Mouse (Mus musculus): ENCODE data around the gene Zhx3. TPM values are rescaled to one million over a fixed set of nuclear protein-coding genes. Genes with fewer than 3 reads are reported as not detected.

The Zhx3 gene
- polyA plus RNA-seq, 1 experiment from 2014 or later = 20.6 TPM

- H3K27me3 ChIP-seq = no peaks in the 10 kb centered on the region
- no peak overlapping the region for H3K9ac ChIP-seq
- no peak overlapping the region for H3K4me2 ChIP-seq
- H3K36me3 ChIP-seq = peaks cover 4% of the 10 kb centered on the region; the same call in 1 of the 2 replicates
- WGBS = 96% methylated on average over 2 of the region's 2 CpGs
- H3K4me3 ChIP-seq = no peak overlapping the region
- 0 out of 2 replicates have a peak, but pooled peaks cover 3% of the 10 kb centered on the region for H3K4me1 ChIP-seq (replicated peaks)
- no peaks in the 10 kb centered on the region for H3K9me3 ChIP-seq
- no peak for ATAC-seq (ENCODE audit: low FRiP score, low read depth)
- H3K27ac ChIP-seq (replicated peaks) = no peak overlapping the region
Measured at GRCm38 (mm10) chr2:160768997-160769396, 103.8 kb downstream of the Zhx3 start.

- 79% methylated on average over 4 of the region's 4 CpGs for WGBS
- Histone ChIP-seq H3K4me2 (no peak overlapping the region), H3K4me1 (replicated peaks) (0 out of 2 replicates have a peak, but pooled peaks cover 3% of the 10 kb centered on the region), H3K9me3 (no peaks in the 10 kb centered on the region), H3K27me3 (no peaks in the 10 kb centered on the region), H3K4me3 (no peak overlapping the region), H3K9ac (no peak overlapping the region), H3K27ac (replicated peaks) (no peak overlapping the region), H3K36me3 (peaks cover 4% of the 10 kb centered on the region; the same call in 1 of the 2 replicates)
- no peak for ATAC-seq (ENCODE audit: low FRiP score, low read depth)
Measured at GRCm38 (mm10) chr2:160768097-160768695, 104.6 kb downstream of the Zhx3 start.

GRCm38 (mm10) chr2:160767201-160767600 lies 105.6 kb downstream of the Zhx3 start:
- H3K27me3 ChIP-seq = no peaks in the 10 kb centered on the region
- 95% methylated on average over 2 of the region's 2 CpGs for WGBS
- no peak for ATAC-seq (ENCODE audit: low FRiP score, low read depth)
- H3K4me2 ChIP-seq = no peak overlapping the region
- no peak overlapping the region for H3K9ac ChIP-seq
- peaks cover 14% of the 10 kb centered on the region for H3K36me3 ChIP-seq
- H3K9me3 ChIP-seq = no peaks in the 10 kb centered on the region
- no peak overlapping the region for H3K27ac ChIP-seq (replicated peaks)
- 0 out of 2 replicates have a peak, but pooled peaks cover 3% of the 10 kb centered on the region for H3K4me1 ChIP-seq (replicated peaks)
- H3K4me3 ChIP-seq = no peak overlapping the region

- H3K4me3 ChIP-seq = no peak overlapping the region
- no peak for ATAC-seq (ENCODE audit: low FRiP score, low read depth)
- no peaks in the 10 kb centered on the region for H3K27me3 ChIP-seq
- H3K27ac ChIP-seq (replicated peaks) = 0 out of 2 replicates have a peak overlapping the region, but pooled peaks have one; percentile 30
- H3K9me3 ChIP-seq = no peaks in the 10 kb centered on the region
- no peak overlapping the region for H3K4me2 ChIP-seq
- no peak overlapping the region for H3K9ac ChIP-seq
- 0 out of 2 replicates have a peak, but pooled peaks cover 3% of the 10 kb centered on the region for H3K4me1 ChIP-seq (replicated peaks)
- peaks cover 22% of the 10 kb centered on the region for H3K36me3 ChIP-seq
- 67% methylated on average over 5 of the region's 5 CpGs for WGBS
Measured at GRCm38 (mm10) chr2:160766371-160766771, 106.4 kb downstream of the Zhx3 start.

- Histone ChIP-seq H3K4me2 (no peak overlapping the region), H3K27ac (replicated peaks) (no peak overlapping the region), H3K36me3 (peaks cover 33% of the 10 kb centered on the region), H3K27me3 (no peaks in the 10 kb centered on the region), H3K9ac (no peak overlapping the region), H3K9me3 (no peaks in the 10 kb centered on the region), H3K4me3 (no peak overlapping the region), H3K4me1 (replicated peaks) (0 out of 2 replicates have a peak, but pooled peaks cover 3% of the 10 kb centered on the region)
- WGBS = 81% methylated on average over 3 of the region's 3 CpGs
- ATAC-seq (ENCODE audit: low FRiP score, low read depth) = no peak
Measured at GRCm38 (mm10) chr2:160765096-160765495, 107.7 kb downstream of the Zhx3 start.

- no peaks in the 10 kb centered on the region for H3K9me3 ChIP-seq
- WGBS = 93% methylated on average over 2 of the region's 2 CpGs
- H3K27me3 ChIP-seq = no peaks in the 10 kb centered on the region
- H3K36me3 ChIP-seq = peaks cover 40% of the 10 kb centered on the region
- H3K4me1 ChIP-seq (replicated peaks) = 0 out of 2 replicates have a peak, but pooled peaks cover 3% of the 10 kb centered on the region
- no peak overlapping the region for H3K4me3 ChIP-seq
- no peak overlapping the region for H3K27ac ChIP-seq (replicated peaks)
- H3K9ac ChIP-seq = no peak overlapping the region
- no peak overlapping the region for H3K4me2 ChIP-seq
- no peak for ATAC-seq (ENCODE audit: low FRiP score, low read depth)
Measured at GRCm38 (mm10) chr2:160764386-160764785, 108.4 kb downstream of the Zhx3 start.

- Histone ChIP-seq H3K36me3 (peaks cover 46% of the 10 kb centered on the region), H3K27me3 (no peaks in the 10 kb centered on the region), H3K4me3 (no peak overlapping the region), H3K4me1 (replicated peaks) (0 out of 2 replicates have a peak, but pooled peaks cover 3% of the 10 kb centered on the region), H3K4me2 (no peak overlapping the region), H3K27ac (replicated peaks) (no peak overlapping the region), H3K9me3 (no peaks in the 10 kb centered on the region), H3K9ac (no peak overlapping the region)
- 95% methylated on average over 3 of the region's 3 CpGs for WGBS
- ATAC-seq (ENCODE audit: low FRiP score, low read depth) = no peak
Measured at GRCm38 (mm10) chr2:160763816-160764215, 109.0 kb downstream of the Zhx3 start.

- Histone ChIP-seq H3K9me3 (no peaks in the 10 kb centered on the region), H3K9ac (no peak overlapping the region), H3K36me3 (peaks cover 78% of the 10 kb centered on the region), H3K4me1 (replicated peaks) (no peaks in the 10 kb centered on the region), H3K27me3 (no peaks in the 10 kb centered on the region), H3K4me3 (no peak overlapping the region), H3K27ac (replicated peaks) (no peak overlapping the region), H3K4me2 (no peak overlapping the region)
- ATAC-seq (ENCODE audit: low FRiP score, low read depth) = no peak
- WGBS = 87% methylated on average over 9 of the region's 9 CpGs
Measured at GRCm38 (mm10) chr2:160760433-160761184, 112.2 kb downstream of the Zhx3 start.

GRCm38 (mm10) chr2:160756583-160757203 lies 116.1 kb downstream of the Zhx3 start:
- H3K36me3 ChIP-seq = peaks cover 97% of the 10 kb centered on the region
- H3K4me1 ChIP-seq (replicated peaks) = no peaks in the 10 kb centered on the region
- H3K9me3 ChIP-seq = no peaks in the 10 kb centered on the region
- no peak overlapping the region for H3K27ac ChIP-seq (replicated peaks)
- H3K27me3 ChIP-seq = no peaks in the 10 kb centered on the region
- no peak overlapping the region for H3K9ac ChIP-seq
- ATAC-seq (ENCODE audit: low FRiP score, low read depth) = no peak
- H3K4me2 ChIP-seq = no peak overlapping the region
- no peak overlapping the region for H3K4me3 ChIP-seq
- 88% methylated on average over 6 of the region's 6 CpGs for WGBS

- 85% methylated on average over 10 of the region's 10 CpGs for WGBS
Measured at GRCm38 (mm10) chr2:160747075-160747474, 125.7 kb downstream of the Zhx3 start.

GRCm38 (mm10) chr2:160746637-160747036 lies 126.2 kb downstream of the Zhx3 start:
- Histone ChIP-seq H3K4me1 (replicated peaks) (peaks cover 32% of the 10 kb centered on the region), H3K27me3 (no peaks in the 10 kb centered on the region), H3K4me2 (no peak overlapping the region), H3K36me3 (peaks cover 40% of the 10 kb centered on the region), H3K27ac (replicated peaks) (no peak overlapping the region), H3K9ac (no peak overlapping the region), H3K4me3 (no peak overlapping the region), H3K9me3 (no peaks in the 10 kb centered on the region)
- WGBS = 97% methylated on average over 5 of the region's 5 CpGs
- no peak for ATAC-seq (ENCODE audit: low FRiP score, low read depth)

More at GRCm38 (mm10) chr2:160747075-160747474, 125.7 kb downstream of the Zhx3 start:
- no peak overlapping the region for H3K4me3 ChIP-seq
- H3K27me3 ChIP-seq = no peaks in the 10 kb centered on the region
- H3K27ac ChIP-seq (replicated peaks) = no peak overlapping the region
- H3K36me3 ChIP-seq = peaks cover 44% of the 10 kb centered on the region
- ATAC-seq (ENCODE audit: low FRiP score, low read depth) = no peak
- H3K9me3 ChIP-seq = no peaks in the 10 kb centered on the region
- H3K4me2 ChIP-seq = no peak overlapping the region
- H3K9ac ChIP-seq = no peak overlapping the region
- H3K4me1 ChIP-seq (replicated peaks) = peaks cover 28% of the 10 kb centered on the region

- WGBS = 96% methylated on average over 1 of the region's 1 CpGs
- Histone ChIP-seq H3K9ac (no peak overlapping the region), H3K4me1 (replicated peaks) (peaks cover 43% of the 10 kb centered on the region), H3K27me3 (no peaks in the 10 kb centered on the region), H3K27ac (replicated peaks) (no peak overlapping the region), H3K9me3 (no peaks in the 10 kb centered on the region), H3K4me2 (no peak overlapping the region), H3K36me3 (peaks cover 35% of the 10 kb centered on the region), H3K4me3 (no peak overlapping the region)
- no peak for ATAC-seq (ENCODE audit: low FRiP score, low read depth)
Measured at GRCm38 (mm10) chr2:160745497-160745896, 127.3 kb downstream of the Zhx3 start.

Data from hindbrain, embryonic 15.5 days (tissue).